Mouse (Mus musculus) cerebellum, adult 11-12 months (tissue): ENCODE measurements around the gene Tfcp2.

Experiments used
- DNase-seq: peaks from one replicate; pipeline ENCODE4 v3.0.0; 2022

Tfcp2 gene

GRCm38 (mm10) chr15:100478925-100479324 lies 72.9 kb downstream of the Tfcp2 start:
- no peak for DNase-seq

GRCm38 (mm10) chr15:100478351-100478750 lies 73.5 kb downstream of the Tfcp2 start:
- DNase-seq, result no peak

GRCm38 (mm10) chr15:100473926-100474503 lies 77.8 kb downstream of the Tfcp2 start:
- DNase-seq, result no peak

- no peak for DNase-seq
Observed at GRCm38 (mm10) chr15:100470037-100470436, 81.8 kb downstream of the Tfcp2 start.

- no peak for DNase-seq
Observed at GRCm38 (mm10) chr15:100469189-100469545, 82.6 kb downstream of the Tfcp2 start.

- peak; percentile 88 for DNase-seq
Observed at GRCm38 (mm10) chr15:100468295-100469188, 83.3 kb downstream of the Tfcp2 start, which contains the start of gene Letmd1. Gene Letmd1, plus strand, starts transcription at chr15:100469023.

- DNase-seq, result no peak
Observed at GRCm38 (mm10) chr15:100467738-100468137, 84.1 kb downstream of the Tfcp2 start.

GRCm38 (mm10) chr15:100465432-100465831 lies 86.4 kb downstream of the Tfcp2 start:
- DNase-seq, result no peak

GRCm38 (mm10) chr15:100463712-100464111 lies 88.1 kb downstream of the Tfcp2 start:
- peak; percentile 51 for DNase-seq

GRCm38 (mm10) chr15:100462086-100462485 lies 89.7 kb downstream of the Tfcp2 start:
- DNase-seq, result no peak

- no peak for DNase-seq
Observed at GRCm38 (mm10) chr15:100461646-100462045, 90.2 kb downstream of the Tfcp2 start.

- no peak for DNase-seq
Observed at GRCm38 (mm10) chr15:100460942-100461341, 90.9 kb downstream of the Tfcp2 start.

GRCm38 (mm10) chr15:100458055-100458454 lies 93.8 kb downstream of the Tfcp2 start:
- peak; percentile 48 for DNase-seq

- peak; percentile 52 for DNase-seq
Observed at GRCm38 (mm10) chr15:100457340-100457739, 94.5 kb downstream of the Tfcp2 start.

GRCm38 (mm10) chr15:100456356-100456991 lies 95.3 kb downstream of the Tfcp2 start:
- no peak for DNase-seq

GRCm38 (mm10) chr15:100452486-100452885 lies 99.3 kb downstream of the Tfcp2 start:
- DNase-seq, result no peak

GRCm38 (mm10) chr15:100451245-100451644 lies 100.6 kb downstream of the Tfcp2 start:
- no peak for DNase-seq

GRCm38 (mm10) chr15:100449495-100449894 lies 102.3 kb downstream of the Tfcp2 start:
- DNase-seq, result no peak

GRCm38 (mm10) chr15:100448572-100448971 lies 103.2 kb downstream of the Tfcp2 start:
- DNase-seq, result no peak
